Mouse (Mus musculus): ENCODE measurements around the gene Ezh1. TPM values are rescaled to one million over a fixed set of nuclear protein-coding genes. Genes with fewer than 3 reads are reported as not detected.
"Not testable (repeated sequence)": the region's sequence is repeated elsewhere in the genome, so short reads cannot be mapped to it uniquely, and the experiment has no call there.

The Ezh1 gene
- total RNA-seq, 2 experiments from 2014 or later, result 20.5 to 22.5 TPM

DNA sequence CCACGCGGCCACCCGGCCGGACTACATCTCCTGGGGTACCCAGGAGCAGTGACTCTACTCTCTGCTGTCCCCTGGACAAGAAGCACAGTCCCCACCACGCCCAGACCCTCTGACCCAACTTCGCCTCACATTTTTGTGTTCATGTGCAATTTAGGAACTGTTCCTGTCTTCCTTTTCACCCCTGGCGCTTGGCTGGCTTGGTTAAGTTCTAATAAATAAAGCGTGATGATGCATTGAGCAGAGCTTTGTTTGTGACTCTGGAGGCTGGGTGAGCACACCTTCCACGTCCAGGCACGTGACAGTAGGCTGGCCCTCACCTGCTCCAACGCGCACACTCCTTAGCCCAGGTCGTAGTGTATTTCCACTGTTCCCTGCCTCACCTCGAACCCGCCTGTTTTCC is 64.7 kb downstream of the Ezh1 start:
- DNase-seq, result no peak
- intact Hi-C loops (cut with DNase I), result no loop called here

DNA sequence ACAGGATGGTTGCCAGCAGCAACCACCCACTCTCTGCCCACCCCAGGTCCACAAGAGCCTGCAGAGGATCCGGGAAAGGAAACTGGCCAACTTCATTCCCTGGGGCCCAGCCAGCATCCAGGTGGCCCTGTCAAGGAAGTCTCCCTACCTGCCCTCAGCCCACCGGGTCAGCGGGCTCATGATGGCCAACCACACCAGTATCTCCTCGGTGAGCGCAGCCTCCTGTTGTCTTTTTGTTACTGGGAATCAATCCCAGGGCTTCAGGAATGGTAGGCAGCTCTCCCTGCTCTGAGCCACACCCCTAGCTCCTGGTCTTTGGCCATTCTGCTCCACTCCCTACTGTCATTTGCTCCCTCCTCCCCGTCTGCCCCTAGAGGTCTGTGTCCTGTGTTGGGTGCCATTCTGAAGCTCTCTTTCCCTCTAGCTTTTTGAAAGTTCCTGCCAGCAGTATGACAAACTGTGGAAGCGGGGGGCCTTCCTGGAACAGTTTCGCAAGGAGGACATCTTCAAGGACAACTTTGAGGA is 65.2 kb downstream of the Ezh1 start:
- DNase-seq; intact Hi-C loops (cut with DNase I): not testable (repeated sequence)

DNA sequence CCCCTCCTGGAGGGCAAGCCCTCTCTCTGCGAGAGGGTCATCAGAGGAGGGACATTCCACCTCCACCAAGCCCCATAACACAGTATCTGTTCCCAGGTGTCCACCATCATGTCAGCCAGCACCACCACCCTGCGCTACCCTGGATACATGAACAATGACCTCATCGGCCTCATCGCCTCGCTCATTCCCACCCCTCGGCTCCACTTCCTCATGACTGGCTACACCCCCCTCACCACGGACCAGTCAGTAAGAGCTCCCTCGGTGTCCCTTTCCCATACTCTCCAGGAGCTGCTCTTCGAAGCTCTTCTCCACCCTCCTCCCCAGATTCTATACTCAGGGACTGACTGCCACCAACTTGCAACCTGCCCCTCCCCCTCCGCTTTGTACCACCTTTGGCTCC is 66.1 kb downstream of the Ezh1 start:
- intact Hi-C loops (cut with DNase I); DNase-seq: not testable (repeated sequence)

DNA sequence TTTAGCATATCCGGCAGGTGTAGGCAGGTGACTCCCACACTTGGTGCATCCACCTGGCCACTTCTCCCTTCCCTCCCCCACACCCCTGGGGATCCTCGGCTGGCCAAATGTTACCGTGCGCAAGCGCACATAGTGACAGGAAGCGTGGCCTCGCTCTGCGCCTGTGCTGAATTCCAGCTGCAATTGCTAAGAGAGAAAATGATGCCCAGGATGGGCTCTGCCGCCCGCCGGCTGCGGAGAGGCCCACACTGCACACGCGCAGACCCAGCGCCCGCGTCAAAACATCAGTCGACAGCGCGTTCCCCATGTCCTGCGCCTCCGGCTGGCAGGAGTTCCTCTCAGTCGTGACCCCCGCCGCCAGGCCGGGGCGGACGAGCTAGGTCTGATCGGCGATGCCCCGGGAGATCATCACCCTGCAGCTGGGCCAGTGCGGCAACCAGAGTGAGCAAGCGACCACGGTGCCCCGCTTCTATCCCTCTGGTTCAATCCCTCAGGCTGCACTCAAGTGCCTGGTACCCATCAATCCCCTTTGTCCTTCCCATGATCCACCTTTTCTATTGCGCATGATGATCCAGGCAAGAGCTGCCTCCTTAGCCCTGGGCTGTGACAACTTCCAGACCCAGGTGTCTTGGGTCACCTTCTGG is 70.4 kb downstream of the Ezh1 start, which contains the start of gene Tubg2:
TSS of gene Tubg2 (plus strand) at position 180 of the 644 bp plus-strand sequence.
- intact Hi-C loops (cut with DNase I), result no loop called here
- DNase-seq, result peak; percentile 70 to 77

DNA sequence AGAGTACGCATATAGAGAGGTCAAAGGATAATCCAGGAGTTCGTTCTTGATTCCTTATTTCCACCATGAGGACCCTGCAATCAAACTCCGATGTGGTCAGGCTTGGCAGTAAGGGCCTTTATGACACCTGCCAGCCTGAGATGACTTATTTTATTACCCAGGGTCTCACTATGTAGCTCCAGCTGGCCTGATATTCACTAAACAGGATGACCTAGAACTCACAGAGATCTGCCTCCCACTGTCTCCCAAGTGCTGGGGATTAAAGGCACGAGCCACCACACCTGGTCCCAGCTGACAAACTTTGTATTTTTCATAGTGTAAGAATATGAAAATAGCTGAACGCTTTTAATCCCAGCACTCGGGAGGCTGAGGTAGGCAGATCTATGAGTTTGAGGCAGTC is 71.1 kb downstream of the Ezh1 start:
- DNase-seq, result no peak
- intact Hi-C loops (cut with DNase I), result no loop called here

DNA sequence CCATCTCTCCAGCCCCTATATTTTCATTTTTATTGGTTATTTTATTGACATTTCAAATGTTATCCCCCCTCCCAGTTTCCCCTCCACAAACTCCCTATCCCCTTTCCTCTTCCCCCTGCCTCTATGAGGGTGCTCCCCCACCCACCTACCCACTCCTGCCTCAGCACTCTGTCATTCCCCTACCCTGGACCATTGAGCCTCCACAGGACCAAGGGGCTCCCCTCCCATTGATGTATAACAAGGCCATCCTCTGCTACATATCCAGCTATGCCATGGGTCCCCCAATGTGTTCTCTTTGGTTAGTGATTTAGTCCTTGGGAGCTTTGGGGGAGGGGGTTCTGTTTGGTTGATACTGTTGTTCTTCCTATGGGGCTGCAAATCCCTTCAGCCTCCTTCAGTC is 71.6 kb downstream of the Ezh1 start:
- intact Hi-C loops (cut with DNase I), result no loop called here
- DNase-seq, result no peak

DNA sequence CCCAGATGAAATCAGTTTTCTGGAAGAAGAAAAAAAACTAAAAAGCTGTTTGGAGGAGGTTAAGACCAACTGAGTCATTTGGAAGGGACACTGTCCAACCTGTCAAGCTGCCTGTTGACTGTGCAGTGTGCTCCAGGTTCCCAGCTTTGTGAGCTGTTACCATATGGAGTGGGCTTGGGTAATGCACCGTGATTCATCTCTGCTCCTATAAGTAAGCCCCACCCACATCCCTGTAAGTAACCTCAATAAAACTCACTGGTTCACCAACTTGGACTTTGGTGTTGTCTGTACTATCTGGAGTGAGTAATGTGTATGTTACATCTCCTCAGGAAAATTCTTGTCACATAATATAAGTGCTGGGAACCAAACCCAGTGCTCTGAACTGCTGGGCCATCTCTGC is 73.4 kb downstream of the Ezh1 start:
- intact Hi-C loops (cut with DNase I), result no loop called here
- DNase-seq, result no peak

DNA sequence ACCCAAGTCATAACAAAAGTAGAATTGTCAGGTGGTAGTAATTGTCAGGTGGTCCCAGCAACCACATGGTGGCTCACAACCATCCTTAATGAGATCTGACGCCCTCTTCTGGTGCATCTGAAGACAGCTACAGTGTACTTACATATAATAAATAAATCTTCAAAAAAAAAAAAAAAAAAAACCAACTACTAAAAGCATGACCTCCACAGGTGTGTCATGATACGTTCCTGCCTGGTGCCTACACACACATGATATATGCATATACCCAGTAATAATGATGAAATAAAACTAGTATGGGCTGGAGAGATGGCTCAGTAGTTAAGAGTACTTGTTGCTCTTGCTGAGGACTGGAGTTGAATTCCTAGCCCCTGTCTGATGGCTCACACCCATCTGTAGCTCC is 75.2 kb downstream of the Ezh1 start:
- intact Hi-C loops (cut with DNase I), result no loop called here
- no peak for DNase-seq

DNA sequence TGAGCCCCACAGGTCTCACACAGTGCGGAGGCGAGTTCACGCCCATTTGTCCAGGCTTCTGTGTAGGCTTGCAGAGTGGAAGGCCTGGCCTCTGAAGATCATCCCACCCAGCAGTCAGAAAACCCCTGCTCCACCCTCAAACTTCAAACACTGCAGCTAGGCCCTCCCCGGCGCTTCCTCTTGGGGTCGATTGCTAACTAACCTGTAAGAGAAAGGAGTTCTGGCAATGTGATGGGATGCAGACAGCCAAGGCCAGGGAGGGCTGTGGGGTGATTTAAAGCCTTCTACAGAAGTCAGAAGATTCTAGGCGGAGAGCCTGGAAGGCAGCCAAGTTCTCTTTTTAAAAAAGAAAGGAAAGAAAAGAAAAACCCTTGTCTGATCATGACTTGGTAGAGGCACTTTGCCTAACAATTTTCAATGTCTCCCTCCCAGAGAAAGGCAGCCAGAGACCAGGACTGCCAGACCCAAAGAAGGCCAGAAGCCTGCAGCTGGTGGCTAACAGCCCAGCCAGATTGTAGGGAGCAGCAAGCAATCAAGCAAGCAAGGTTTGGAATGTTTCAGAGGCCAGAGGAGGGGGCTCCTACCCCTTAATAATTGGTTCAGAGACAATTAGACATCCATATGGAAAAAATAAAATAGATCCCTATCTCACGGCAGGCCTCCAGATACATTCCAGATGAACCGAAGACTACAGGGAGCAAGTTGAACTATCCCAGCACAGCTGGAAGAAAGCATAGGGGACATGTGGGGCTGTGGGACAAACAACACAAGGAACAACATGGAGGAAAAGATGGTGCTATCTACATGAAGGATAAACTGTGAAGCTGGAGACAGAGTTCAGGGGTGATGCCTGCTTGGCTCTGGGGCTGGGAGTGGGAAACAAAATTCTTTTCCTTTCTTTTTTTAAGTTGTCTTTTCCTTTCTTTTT is 76.8 kb downstream of the Ezh1 start:
- DNase-seq, result peak; percentile 68 to 69
- intact Hi-C loops (cut with DNase I), result no loop called here

DNA sequence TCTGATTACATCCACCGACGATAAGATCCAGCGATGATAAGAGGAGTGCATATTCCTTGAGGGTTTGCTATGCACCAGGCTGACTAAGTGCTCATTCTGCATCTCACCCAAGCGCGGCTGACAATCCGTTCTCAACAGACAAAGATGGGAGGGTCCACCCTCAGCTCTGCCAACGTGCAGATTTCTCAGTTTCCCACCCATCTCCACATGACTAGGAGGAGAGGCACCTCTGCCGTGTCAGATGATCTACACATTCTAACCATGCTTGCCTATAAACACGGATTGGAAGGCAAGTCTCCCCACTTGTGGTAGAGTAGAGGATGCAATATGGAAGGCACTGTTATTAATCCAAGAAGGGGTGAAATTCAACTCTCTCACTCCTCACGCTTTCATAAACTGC is 77.5 kb downstream of the Ezh1 start:
- intact Hi-C loops (cut with DNase I), result no loop called here
- DNase-seq, result no peak

DNA sequence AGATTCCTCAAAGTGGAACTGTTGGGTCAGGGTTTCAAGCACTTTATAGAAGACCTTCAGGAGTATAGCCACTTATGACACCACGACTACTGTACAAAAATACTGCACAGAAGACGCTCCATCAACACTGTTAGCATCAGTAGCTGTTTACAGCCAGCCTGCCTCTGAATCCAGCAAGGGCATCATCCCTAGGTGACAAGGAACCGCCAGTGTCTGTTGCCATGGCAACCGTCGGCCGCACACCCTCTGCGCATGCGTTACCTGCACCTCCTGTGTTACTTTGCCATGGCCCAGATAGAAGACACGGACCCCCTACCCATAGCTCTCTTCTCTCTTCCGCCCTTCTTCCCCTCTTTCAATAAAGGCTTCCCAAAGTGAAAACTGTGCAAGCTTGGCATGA is 79.9 kb downstream of the Ezh1 start:
- intact Hi-C loops (cut with DNase I), result loop anchor here (2.0 kb wide), 1 partner anchor 22 kb away; no protein-coding TSS in a partner anchor
- no peak for DNase-seq

DNA sequence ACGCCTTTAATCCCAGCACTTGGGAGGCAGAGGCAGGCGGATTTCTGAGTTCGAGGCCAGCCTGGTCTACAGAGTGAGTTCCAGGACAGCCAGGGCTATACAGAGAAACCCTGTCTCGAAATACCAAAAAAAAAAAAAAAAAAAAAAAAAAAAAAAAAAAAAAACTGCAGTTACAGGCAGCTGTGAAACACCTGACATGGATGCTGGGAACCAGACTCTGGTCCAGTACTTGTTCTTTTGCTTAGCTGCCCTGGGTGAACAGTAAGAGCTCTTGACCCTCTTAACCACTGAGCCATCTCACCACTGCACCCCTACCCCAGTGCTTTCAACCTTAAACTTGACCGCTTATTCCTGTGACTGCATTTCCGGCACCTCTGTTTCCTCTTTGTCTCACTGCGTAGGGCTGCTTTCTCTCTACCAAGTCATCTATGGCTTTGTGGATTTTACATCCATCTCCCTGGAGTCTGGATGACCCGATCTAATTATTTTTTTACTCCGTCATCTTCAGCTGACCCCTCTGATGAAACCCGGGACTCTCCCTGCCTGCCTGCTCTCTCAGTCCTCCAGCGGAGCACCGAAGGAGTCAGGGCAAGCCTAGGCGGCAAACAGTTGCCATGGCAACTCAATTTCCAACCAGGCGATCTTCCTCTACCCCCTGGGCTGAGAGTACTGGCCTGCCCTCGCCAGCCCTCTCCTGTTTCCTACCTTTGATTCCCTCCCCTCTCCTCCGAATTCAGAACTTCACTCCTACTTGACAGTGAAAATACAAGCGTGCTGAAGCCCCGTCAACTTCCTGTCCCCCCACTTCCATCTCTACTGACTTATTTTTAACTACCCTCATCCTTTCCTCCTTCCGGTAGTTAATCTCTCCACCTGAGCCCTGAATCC is 82.7 kb downstream of the Ezh1 start:
- peak in 1 of 2 experiments; percentile 45 for DNase-seq
- intact Hi-C loops (cut with DNase I), result no loop called here

DNA sequence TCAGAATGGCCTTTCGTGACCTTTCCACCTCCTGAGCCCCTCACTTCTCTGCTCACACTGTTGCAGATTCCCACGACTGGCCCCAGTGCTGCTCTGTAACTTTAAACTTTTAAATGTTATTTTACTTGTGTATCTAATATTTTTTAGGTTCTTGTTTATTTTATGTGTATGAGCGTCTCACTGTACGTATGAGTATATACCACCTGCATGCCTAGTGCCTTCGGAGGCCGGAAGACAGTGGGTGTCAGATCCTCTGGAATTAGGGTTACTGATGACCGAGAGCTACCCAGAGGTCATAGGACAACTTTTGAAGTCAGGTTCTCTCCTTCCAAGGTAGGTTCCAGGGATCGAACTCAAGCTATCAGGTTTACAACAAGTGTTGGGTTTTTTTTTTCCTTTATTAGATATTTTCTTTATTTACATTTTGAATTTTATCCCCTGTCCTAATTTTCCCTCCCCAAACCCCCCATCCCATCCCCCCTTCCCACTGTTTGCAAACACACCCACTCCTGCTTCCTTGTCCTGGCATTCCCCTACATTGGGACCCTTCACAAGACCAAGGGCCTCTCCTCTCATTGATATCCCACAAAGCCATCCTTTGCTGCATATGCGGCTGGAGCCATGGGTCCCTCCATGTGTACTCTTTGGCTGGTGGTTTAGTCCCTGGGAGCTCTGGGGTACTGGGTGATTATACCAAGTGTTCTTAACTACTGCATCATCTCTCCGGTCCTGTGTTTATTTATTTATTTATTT is 83.9 kb downstream of the Ezh1 start:
- intact Hi-C loops (cut with DNase I), result no loop called here
- DNase-seq, result no peak

Other genes starting within 250 kb of the Ezh1 start
- gene Atp6v0a1, start 217.0 kb downstream of the Ezh1 start, total RNA-seq (2021), result 10 to 100 TPM; 89.6 to 93.8 TPM
- gene Naglu, start 156.5 kb downstream of the Ezh1 start, total RNA-seq (2021), result 1 to 10 TPM; 9.9 to 10.0 TPM
- under 1 TPM in 1 of 2 experiments, not detected in 1; 0.45 TPM for gene Hsd17b1, start 148.1 kb downstream of the Ezh1 start, total RNA-seq (2021)
- gene Coasy, start 143.9 kb downstream of the Ezh1 start, total RNA-seq (2021), result 10 to 100 TPM; 18.7 to 21.4 TPM
- gene Mlx, start 139.2 kb downstream of the Ezh1 start, total RNA-seq (2021), result 10 to 100 TPM; 14.1 to 18.1 TPM
- gene Psmc3ip, start 131.0 kb downstream of the Ezh1 start, total RNA-seq (2021), result 1 to 10 TPM; 5.0 to 5.6 TPM
- 10 to 100 TPM; 37.6 to 41.6 TPM for gene Retreg3, start 106.6 kb downstream of the Ezh1 start, total RNA-seq (2021)
- 10 to 100 TPM; 27.0 to 31.1 TPM for gene Tubg1, start 106.5 kb downstream of the Ezh1 start, total RNA-seq (2021)
- 1 to 10 TPM; 3.4 to 3.5 TPM for gene Tubg2, start 70.6 kb downstream of the Ezh1 start, total RNA-seq (2021)
- 1 to 10 TPM; 1.8 to 2.1 TPM for gene Cntnap1, start 55.9 kb downstream of the Ezh1 start, total RNA-seq (2021)
- gene Plekhh3, start 55.1 kb downstream of the Ezh1 start, total RNA-seq (2021), result 10 to 100 TPM; 23.6 to 28.3 TPM
- gene Ccr10, start 51.0 kb downstream of the Ezh1 start, total RNA-seq (2021), result under 1 TPM; 0.14 to 0.20 TPM
- gene Ramp2, start 19.6 kb upstream of the Ezh1 start, total RNA-seq (2021), result 100 to 1,000 TPM; 146 to 180 TPM
- gene Vps25, start 27.2 kb upstream of the Ezh1 start, total RNA-seq (2021), result 100 to 1,000 TPM in 1 of 2 experiments, 10 to 100 TPM in 1; 97.5 to 111 TPM
- gene Wnk4, start 34.1 kb upstream of the Ezh1 start, total RNA-seq (2021), result 1 to 10 TPM; 5.7 to 7.6 TPM
- gene Cntd1, start 52.5 kb upstream of the Ezh1 start, total RNA-seq (2021), result under 1 TPM; 0.14 to 0.57 TPM
- 10 to 100 TPM; 84.2 to 92.6 TPM for gene Coa3, start 52.7 kb upstream of the Ezh1 start, total RNA-seq (2021)
- gene Becn1, start 75.8 kb upstream of the Ezh1 start, total RNA-seq (2021), result 100 to 1,000 TPM in 1 of 2 experiments, 10 to 100 TPM in 1; 94.3 to 109 TPM
- 10 to 100 TPM; 74.9 to 90.0 TPM for gene Psme3, start 89.8 kb upstream of the Ezh1 start, total RNA-seq (2021)
- 1 to 10 TPM; 2.5 to 3.1 TPM for gene Aoc2, start 98.6 kb upstream of the Ezh1 start, total RNA-seq (2021)
- 10 to 100 TPM; 39.0 to 49.9 TPM for gene Aoc3, start 104.1 kb upstream of the Ezh1 start, total RNA-seq (2021)
- not detected for gene G6pc, start 141.1 kb upstream of the Ezh1 start, total RNA-seq (2021)
- gene Aarsd1, start 191.2 kb upstream of the Ezh1 start, total RNA-seq (2021), result 10 to 100 TPM; 17.9 to 19.2 TPM
- gene Gm27029, start 198.3 kb upstream of the Ezh1 start, total RNA-seq (2021), result 1 to 10 TPM; 4.3 to 6.1 TPM
- gene Rundc1, start 198.6 kb upstream of the Ezh1 start, total RNA-seq (2021), result 10 to 100 TPM; 11.1 to 12.4 TPM
- 10 to 100 TPM; 37.4 to 39.7 TPM for gene Ptges3l, start 198.9 kb upstream of the Ezh1 start, total RNA-seq (2021)
- 10 to 100 TPM; 63.3 to 68.3 TPM for gene Rpl27, start 215.8 kb upstream of the Ezh1 start, total RNA-seq (2021)
- gene Ifi35, start 221.9 kb upstream of the Ezh1 start, total RNA-seq (2021), result 10 to 100 TPM; 12.9 to 13.7 TPM
- gene Rnd2, start 238.5 kb upstream of the Ezh1 start, total RNA-seq (2021), result 1 to 10 TPM; 6.5 to 8.4 TPM
- 10 to 100 TPM; 50.1 to 50.4 TPM for gene Vat1, start 239.8 kb upstream of the Ezh1 start, total RNA-seq (2021)

Data from heart, postnatal 10 days (tissue).